Mouse (Mus musculus) liver, embryonic 12.5 days (tissue): ENCODE data around the gene Apol6. TPM values are rescaled to one million over a fixed set of nuclear protein-coding genes. Genes with fewer than 3 reads are reported as not detected.

ENCODE experiments used
- ATAC-seq: fragments of 200-750 bp; cut with Nextera tagmentation; 2 replicates; pipeline ENCODE4 v1.8.0; 2017; ENCODE audit warnings: moderate number of reproducible peaks, mild to moderate bottlenecking, moderate library complexity
- H3K27ac ChIP-seq: fragments of 300-500 bp; sonication (generic); 2 replicates; pipeline ENCODE4 v1.5.1; 2016; ENCODE audit warnings: mild to moderate bottlenecking
- H3K27me3 ChIP-seq: fragments of 300-500 bp; sonication (generic); replicated peaks from 2 replicates; pipeline ENCODE4 v1.6.1; 2016; ENCODE audit warnings: mild to moderate bottlenecking, moderate library complexity
- H3K36me3 ChIP-seq: fragments of 300-500 bp; sonication (generic); 2 replicates; pipeline ENCODE4 v1.6.1; 2016; ENCODE audit warnings: mild to moderate bottlenecking, moderate library complexity
- H3K4me1 ChIP-seq: fragments of 300-500 bp; sonication (generic); 2 replicates; pipeline ENCODE4 v1.6.1; 2016
- H3K4me2 ChIP-seq: fragments of 300-500 bp; sonication (generic); 2 replicates; pipeline ENCODE4 v1.6.1; 2016; ENCODE audit warnings: mild to moderate bottlenecking, moderate library complexity
- H3K4me3 ChIP-seq: fragments of 300-500 bp; sonication (generic); 2 replicates; pipeline ENCODE4 v1.5.1; 2016; ENCODE audit warnings: mild to moderate bottlenecking, moderate library complexity
- H3K9ac ChIP-seq: fragments of 300-500 bp; sonication (generic); 2 replicates; pipeline ENCODE4 v1.6.1; 2016; ENCODE audit warnings: mild to moderate bottlenecking, moderate library complexity
- H3K9me3 ChIP-seq: fragments of 300-500 bp; sonication (generic); replicated peaks from 2 replicates; pipeline ENCODE4 v1.6.1; 2016; ENCODE audit warnings: mild to moderate bottlenecking, moderate library complexity
- WGBS: fragments of 180-500 bp; shearing (Covaris S2); methylation state at CpG from one replicate; pipeline ENCODE4 v1.1.7; 2016; ENCODE audit not compliant: insufficient replicate concordance; 5-methylcytosine and 5-hydroxymethylcytosine counted together
- polyA plus RNA-seq: library from polyadenylated mRNA; unstranded; fragments of >200 nt; fragmentation: Nextera tagmentation; extraction: Ambion mirVana; gene quantifications from 2 replicates; pipeline ENCODE4 v1.2.1, GENCODE M21; 2016

Gene Apol6
- polyA plus RNA-seq, 1 experiment from 2014 or later = 0.25 TPM

DNA sequence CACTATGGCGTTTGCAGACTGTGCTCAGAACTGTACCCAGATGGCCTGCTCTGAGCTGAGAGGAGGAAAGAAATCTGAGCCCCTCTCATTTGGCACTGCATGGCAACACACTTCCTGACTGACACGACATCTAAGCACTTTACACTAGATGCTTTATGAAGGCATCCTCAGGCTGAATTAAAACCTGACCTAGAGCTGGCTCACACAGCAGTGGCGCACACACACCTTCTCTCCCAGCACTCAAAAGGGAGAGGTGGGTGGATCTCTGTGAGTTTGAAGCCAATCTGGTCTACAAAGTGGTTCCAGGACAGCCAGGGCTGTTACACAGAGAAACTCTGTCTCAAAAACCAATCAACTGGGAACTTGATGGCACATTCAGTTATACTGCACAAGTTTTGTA, 55.2 kb downstream of the Apol6 start:
- Histone ChIP-seq H3K9me3 (no peaks in the 10 kb centered on the region), H3K4me1 (peaks cover 4% of the 10 kb centered on the region; the same call in 1 of the 2 replicates), H3K27ac (no peak overlapping the region), H3K4me2 (no peak overlapping the region), H3K27me3 (no peaks in the 10 kb centered on the region), H3K9ac (no peak overlapping the region), H3K36me3 (peaks cover 18% of the 10 kb centered on the region), H3K4me3 (no peak overlapping the region)
- ATAC-seq = no peak
- 56% methylated on average over 3 of the region's 3 CpGs for WGBS

- no peak overlapping the region for H3K4me2 ChIP-seq
- H3K4me1 ChIP-seq = peaks cover 4% of the 10 kb centered on the region; the same call in 1 of the 2 replicates
- no peak overlapping the region for H3K9ac ChIP-seq
- H3K27me3 ChIP-seq = no peaks in the 10 kb centered on the region
- 62% methylated on average over 5 of the region's 5 CpGs for WGBS
- no peak for ATAC-seq
- no peak overlapping the region for H3K27ac ChIP-seq
- H3K4me3 ChIP-seq = no peak overlapping the region
- H3K36me3 ChIP-seq = peaks cover 13% of the 10 kb centered on the region
- no peaks in the 10 kb centered on the region for H3K9me3 ChIP-seq
These were observed 58.2 kb downstream of the Apol6 start for GRCm38 (mm10) chr15:77102685-77103084.

DNA sequence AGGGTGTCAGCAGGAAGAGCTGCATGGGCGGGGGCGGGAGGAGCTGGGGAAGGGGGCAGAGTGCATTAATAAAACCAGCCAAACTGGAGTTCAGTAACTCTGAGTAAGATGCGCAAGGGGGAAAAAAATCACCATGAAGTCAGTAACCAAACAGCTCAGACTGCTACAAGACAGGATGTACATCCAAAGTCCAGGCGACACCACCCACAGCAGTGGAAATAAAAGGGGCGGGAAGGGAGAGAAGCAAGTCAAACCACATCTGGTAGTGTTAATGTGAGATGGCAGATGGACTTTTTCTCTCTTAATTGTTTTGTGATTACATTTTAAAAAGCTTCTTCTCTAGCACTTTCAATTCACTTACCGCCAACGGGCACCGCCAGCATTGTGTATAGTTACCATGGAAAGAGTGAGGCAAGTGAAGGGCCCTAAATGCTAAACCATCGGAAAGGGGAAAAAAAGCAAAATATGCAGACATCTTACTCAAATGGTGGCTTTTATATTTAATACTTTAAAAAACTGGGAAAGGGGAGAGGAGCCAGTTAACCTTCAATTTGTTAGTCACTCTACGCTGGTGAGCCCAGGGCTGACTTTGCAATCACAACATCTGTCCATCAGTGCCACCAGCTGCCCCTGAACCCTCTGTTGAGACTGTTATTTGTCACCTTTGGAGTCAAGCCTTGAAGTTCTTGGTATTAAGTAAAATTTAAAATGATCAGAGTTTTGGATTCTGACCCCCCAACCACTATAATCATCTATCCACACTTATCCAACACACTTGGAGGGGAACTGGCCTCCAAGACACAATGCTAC, 60.0 kb downstream of the Apol6 start:
- H3K9ac ChIP-seq = no peak overlapping the region
- H3K27me3 ChIP-seq = no peaks in the 10 kb centered on the region
- no peak overlapping the region for H3K4me3 ChIP-seq
- no peak overlapping the region for H3K4me2 ChIP-seq
- H3K9me3 ChIP-seq = no peaks in the 10 kb centered on the region
- peaks cover 9% of the 10 kb centered on the region for H3K36me3 ChIP-seq
- whole genome bisulfite sequencing = 79% methylated on average over 10 of the region's 10 CpGs
- no peak for ATAC-seq
- peaks cover 4% of the 10 kb centered on the region; the same call in 1 of the 2 replicates for H3K4me1 ChIP-seq
- H3K27ac ChIP-seq = no peak overlapping the region

GRCm38 (mm10) chr15:77105273-77105672, 60.7 kb downstream of the Apol6 start:
- no peak for ATAC-seq
- H3K36me3 ChIP-seq = peaks cover 9% of the 10 kb centered on the region
- H3K27ac ChIP-seq = no peak overlapping the region
- no peak overlapping the region for H3K4me3 ChIP-seq
- no peaks in the 10 kb centered on the region for H3K9me3 ChIP-seq
- no peak overlapping the region for H3K4me2 ChIP-seq
- no peaks in the 10 kb centered on the region for H3K27me3 ChIP-seq
- WGBS = 70% methylated on average over 10 of the region's 10 CpGs
- no peak overlapping the region for H3K9ac ChIP-seq
- H3K4me1 ChIP-seq = peaks cover 4% of the 10 kb centered on the region; the same call in 1 of the 2 replicates

Other genes starting within 250 kb of the Apol6 start
- gene Zfp251, start 173.3 kb upstream of the Apol6 start, polyA plus RNA-seq = 10.0 and 10.6 TPM in 2 replicates
- gene Zfp7, start 165.5 kb upstream of the Apol6 start, polyA plus RNA-seq = 4.4 and 5.3 TPM in 2 replicates
- not detected in 2 replicates for gene Gm49527, start 165.4 kb upstream of the Apol6 start, polyA plus RNA-seq
- gene Zfp647, start 119.3 kb upstream of the Apol6 start, polyA plus RNA-seq = 2.5 and 3.0 TPM in 2 replicates
- 32.6 and 34.2 TPM in 2 replicates for gene 1110038F14Rik, start 96.2 kb upstream of the Apol6 start, polyA plus RNA-seq
- 0.17 TPM in 1 of 2 replicates, not detected in the other for gene Mb, start 5.9 kb downstream of the Apol6 start, polyA plus RNA-seq